Comparison of ENCODE assay signal across 28 mouse cellular contexts in the genomic region with DNA sequence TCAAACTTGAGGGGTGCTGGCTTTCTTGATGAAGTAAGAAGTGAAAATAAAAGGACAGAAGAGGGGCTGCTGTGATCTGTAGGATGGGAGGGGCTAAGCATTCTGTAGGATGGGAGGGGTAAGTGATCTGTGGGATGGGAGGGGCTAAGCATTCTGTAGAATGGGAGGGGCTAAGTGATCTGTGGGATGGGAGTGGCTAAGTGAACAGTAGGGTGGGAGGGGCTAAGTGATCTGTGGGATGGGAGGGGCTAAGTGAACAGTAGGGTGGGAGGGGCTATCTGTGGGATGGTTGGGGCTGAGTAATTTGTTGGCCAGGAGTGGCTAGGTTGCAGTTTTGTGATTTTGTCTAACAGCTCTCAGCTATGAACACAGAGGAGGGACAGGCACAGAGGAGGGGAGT.
DNase-seq lines count a peak whose midpoint lies in the region; ATAC-seq and TF ChIP-seq lines count a peak whose summit lies in the region.
"Had no signal": no experiment of that assay in that cellular context is flagged by ENCODE, and none has a peak within 500 bp of the region (broad histone marks: within the 10 kb centered on the region; RNA-seq: fewer than 3 reads in every experiment).

No protein-coding gene starts in this region.

- H3K9ac ChIP-seq in liver, postnatal 0 days (replicated peaks) = no peak overlapping the region
- H3K9ac ChIP-seq: forebrain, postnatal 0 days; hindbrain, embryonic 14.5 days; neural tube, embryonic 12.5 days had no signal

- H3K4me1 ChIP-seq in liver, postnatal 0 days (ENCODE audit: insufficient read depth) = no peaks in the 10 kb centered on the region
- H3K4me1 ChIP-seq: neural tube, embryonic 12.5 days had no signal

- H3K4me3 ChIP-seq in liver, postnatal 0 days (ENCODE audit: low read depth, low read length) = no peak overlapping the region
- H3K4me3 ChIP-seq: forebrain, embryonic 10.5 days; left cerebral cortex, adult 2 months; megakaryocyte, embryonic 14.5 days; neural tube, embryonic 12.5 days had no signal

- TF ChIP-seq CTCF in liver, postnatal 0 days (IDR thresholded peaks at IDR 0.05; ENCODE audit: low read depth) = no peak

- no peaks in the 10 kb centered on the region for H3K27me3 ChIP-seq in liver, postnatal 0 days (ENCODE audit: insufficient read depth, low read length)

- ATAC-seq in liver, postnatal 0 days = no peak
- ATAC-seq in common myeloid progenitor, adult 5-6 weeks (replicated peaks; ENCODE audit: low read depth, poor library complexity, severe bottlenecking) = peak; percentile 40; the same call in 1 of the 2 replicates
- no peak for ATAC-seq in erythroblast, adult 5-6 weeks (replicated peaks; ENCODE audit: low FRiP score, poor library complexity, severe bottlenecking)
- ATAC-seq: activated CD4-positive, CD25-positive, alpha-beta regulatory T cell, adult 4 months; forebrain, postnatal 0 days had no signal

- H3K4me2 ChIP-seq in liver, postnatal 0 days (ENCODE audit: low read depth, low read length) = no peak overlapping the region
- H3K4me2 ChIP-seq: hindbrain, embryonic 14.5 days; neural tube, embryonic 12.5 days had no signal

- H3K9me3 ChIP-seq in liver, postnatal 0 days (ENCODE audit: low read length) = no peaks in the 10 kb centered on the region
- H3K9me3 ChIP-seq: forebrain, embryonic 10.5 days; megakaryocyte, embryonic 14.5 days; neural tube, embryonic 12.5 days had no signal

- H3K27ac ChIP-seq in liver, postnatal 0 days (ENCODE audit: low read depth) = no peak overlapping the region
- H3K27ac ChIP-seq: forebrain, embryonic 10.5 days; hindbrain, embryonic 14.5 days; kidney, postnatal 0 days; left cerebral cortex, adult 2 months; neural tube, embryonic 12.5 days had no signal

- no peak for TF ChIP-seq EP300 in liver, postnatal 0 days (IDR thresholded peaks at IDR 0.05; ENCODE audit: low read depth)

- DNase-seq in liver = peak; percentile 22
- DNase-seq in liver, postnatal 0 days = no peak
- peak; percentile 75 for DNase-seq in WW6 (ENCODE audit: low read depth, low spot score)
- no peak for DNase-seq in spleen, adult 18-20 months
- no peak for DNase-seq in lung, postnatal 10 days
- no peak for DNase-seq in frontal cortex, postnatal 25 days (ENCODE audit: low spot score in 2 of 2)
- DNase-seq: adrenal gland, adult 8-10 months; cerebellum, adult 9-10 months; forebrain, postnatal 0 days; gastrocnemius, postnatal 36 days; heart, postnatal 36 days; kidney, adult 2 months; layer of hippocampus, adult 9-11 months; lung, postnatal 14 days; midbrain, embryonic 14.5 days; right cerebral cortex, adult 18-20 months; right cerebral cortex, postnatal 4 days; thymus, adult 2 months; thymus, postnatal 4 days had no signal

- no peaks in the 10 kb centered on the region for H3K36me3 ChIP-seq in liver, postnatal 0 days (replicated peaks; ENCODE audit: insufficient read depth, low read length)
- H3K36me3 ChIP-seq: forebrain, embryonic 10.5 days; neural tube, embryonic 12.5 days had no signal

Comparison
In these comparisons a context has a peak if more than half of its experiments do, and no peak if none do; other contexts are left out.
1. DNase-seq: peak in liver (single experiment) and WW6 (single experiment); none in liver, postnatal 0 days (single experiment), spleen, adult 18-20 months (0 of 2), lung, postnatal 10 days (single experiment) and frontal cortex, postnatal 25 days (0 of 2).